ENCODE assay signal across 14 mouse cellular contexts in genomic region chr17:6931625-6932024, GRCm38 (mm10). TPM values are rescaled to one million over a fixed set of nuclear protein-coding genes. Genes with fewer than 3 reads are reported as not detected.
DNase-seq lines count a peak whose midpoint lies in the region; ATAC-seq and TF ChIP-seq lines count a peak whose summit lies in the region.
"Not testable (repeated sequence)": the region's sequence is repeated elsewhere in the genome, so short reads cannot be mapped to it uniquely, and the experiment has no call there.
"Had no signal": no experiment of that assay in that cellular context is flagged by ENCODE, and none has a peak within 500 bp of the region (broad histone marks: within the 10 kb centered on the region; RNA-seq: fewer than 3 reads in every experiment).

No protein-coding gene starts in this region.

- peak; percentile 1 for DNase-seq in 416B (ENCODE audit: low read depth)
- peak; percentile 14 for DNase-seq in brain, adult 2 months (ENCODE audit: low read depth, low spot score)
- DNase-seq in brain, embryonic 14.5 days (ENCODE audit: low read depth) = peak; percentile 17
- peak; percentile 3 for DNase-seq in forebrain, postnatal 0 days
- DNase-seq in midbrain, embryonic 14.5 days = peak; percentile 18

- WGBS in forebrain, postnatal 0 days = 81% methylated on average over 6 of the region's 7 CpGs
- 67% methylated on average over 6 of the region's 7 CpGs for WGBS in intestine, embryonic 16.5 days
- WGBS in intestine, postnatal 0 days = 46% methylated on average over 6 of the region's 7 CpGs
- 77% methylated on average over 6 of the region's 7 CpGs for WGBS in midbrain, embryonic 14.5 days

- H3K9me3 ChIP-seq in forebrain, postnatal 0 days (ENCODE audit: low read length); intestine, embryonic 16.5 days (ENCODE audit: control insufficient read depth, low read length); intestine, postnatal 0 days (ENCODE audit: control insufficient read depth); midbrain, embryonic 14.5 days (ENCODE audit: control insufficient read depth, low read length): not testable (repeated sequence)

- not testable (repeated sequence) for H3K27me3 ChIP-seq in forebrain, postnatal 0 days (ENCODE audit: insufficient read depth, low read length); intestine, embryonic 16.5 days (replicated peaks; ENCODE audit: control insufficient read depth, insufficient read depth, low read length); intestine, postnatal 0 days (replicated peaks; ENCODE audit: control insufficient read depth, insufficient read depth, low read length); midbrain, embryonic 14.5 days (ENCODE audit: control insufficient read depth, insufficient read depth, low read length)

- TF ChIP-seq CTCF in brain, embryonic 14.5 days (IDR thresholded peaks at IDR 0.05; ENCODE audit: borderline replicate concordance, extremely low read depth, insufficient read depth, insufficient read length); forebrain, postnatal 0 days (IDR thresholded peaks at IDR 0.05; ENCODE audit: low read depth); intestine, postnatal 0 days (IDR thresholded peaks at IDR 0.05; ENCODE audit: low read depth): not testable (repeated sequence)

- H3K4me2 ChIP-seq in forebrain, postnatal 0 days (ENCODE audit: low read depth); intestine, embryonic 16.5 days (ENCODE audit: low read depth, low read length); intestine, postnatal 0 days (replicated peaks; ENCODE audit: low read depth); midbrain, embryonic 14.5 days (ENCODE audit: low read length): not testable (repeated sequence)

- H3K4me1 ChIP-seq in forebrain, postnatal 0 days (ENCODE audit: insufficient read depth); intestine, embryonic 16.5 days (ENCODE audit: control insufficient read depth, insufficient read depth, low read length); intestine, postnatal 0 days (replicated peaks; ENCODE audit: control insufficient read depth, insufficient read depth, low read length); midbrain, embryonic 14.5 days (ENCODE audit: control insufficient read depth, insufficient read depth, low read length): not testable (repeated sequence)

- not testable (repeated sequence) for TF ChIP-seq POLR2A in brain, embryonic 14.5 days (IDR thresholded peaks at IDR 0.05; ENCODE audit: borderline replicate concordance, extremely low read depth, insufficient read depth, insufficient read length, poor library complexity, severe bottlenecking)

- H3K27ac ChIP-seq in forebrain, postnatal 0 days (ENCODE audit: low read depth, low read length); intestine, embryonic 16.5 days (ENCODE audit: low read length); intestine, postnatal 0 days (ENCODE audit: low read depth, low read length); midbrain, embryonic 14.5 days (replicated peaks; ENCODE audit: low read depth, low read length): not testable (repeated sequence)

- H3K4me3 ChIP-seq in forebrain, postnatal 0 days (ENCODE audit: low read depth, low read length); intestine, embryonic 16.5 days (ENCODE audit: low read length); intestine, postnatal 0 days (ENCODE audit: low read depth, low read length); midbrain, embryonic 14.5 days (replicated peaks; ENCODE audit: low read depth, low read length): not testable (repeated sequence)

- not testable (repeated sequence) for H3K9ac ChIP-seq in forebrain, postnatal 0 days; intestine, embryonic 16.5 days (ENCODE audit: low read depth, low read length); intestine, postnatal 0 days (ENCODE audit: low read depth, low read length); midbrain, embryonic 14.5 days (replicated peaks; ENCODE audit: low read length)

- H3K36me3 ChIP-seq in forebrain, postnatal 0 days (ENCODE audit: insufficient read depth); intestine, embryonic 16.5 days (ENCODE audit: control insufficient read depth, insufficient read depth, low read length); intestine, postnatal 0 days (ENCODE audit: control insufficient read depth, insufficient read depth); midbrain, embryonic 14.5 days (ENCODE audit: control insufficient read depth, insufficient read depth, low read length): not testable (repeated sequence)

- ATAC-seq in forebrain, postnatal 0 days = peak; percentile 42; the same call in 1 of the 2 replicates
- peak; percentile 65; the same call in 1 of the 2 replicates for ATAC-seq in intestine, embryonic 16.5 days
- peak; percentile 51; the same call in 1 of the 2 replicates for ATAC-seq in intestine, postnatal 0 days
- ATAC-seq in midbrain, embryonic 14.5 days (ENCODE audit: low FRiP score, low TSS enrichment) = not testable (repeated sequence)

RNA-seq across cellular contexts. Expression of gene Rsph3b, which starts 16.9 kb away (rescaled TPM):
- polyA plus RNA-seq in brain, embryonic 14.5 days (2012; rRNA removed) = 22.7 and 27.7 TPM in 2 replicates
- total RNA-seq in forebrain, postnatal 0 days (2014; rRNA removed) = 34.3 and 41.5 TPM in 2 replicates
- polyA plus RNA-seq in forebrain, postnatal 0 days (2015; fragmentation: Nextera tagmentation; extraction: Ambion mirVana) = 50.0 and 60.2 TPM in 2 replicates
- polyA plus RNA-seq in intestine, embryonic 16.5 days (2015; fragmentation: Nextera tagmentation; extraction: Ambion mirVana) = 47.5 and 47.9 TPM in 2 replicates
- 35.6 and 35.7 TPM in 2 replicates for polyA plus RNA-seq in intestine, postnatal 0 days (2015; fragmentation: Nextera tagmentation; extraction: Ambion mirVana)
- polyA plus RNA-seq in midbrain, embryonic 14.5 days (2014; fragmentation: Nextera tagmentation; extraction: Ambion mirVana) = 53.3 and 55.9 TPM in 2 replicates

RNA-seq across cellular contexts. Expression of gene Tagap1, which starts 29.3 kb away (rescaled TPM):
- 38.7 and 53.9 TPM in 2 replicates for polyA plus RNA-seq in brain, embryonic 14.5 days (2012; rRNA removed)
- 42.7 and 42.9 TPM in 2 replicates for total RNA-seq in forebrain, postnatal 0 days (2014; rRNA removed)
- 35.5 and 46.2 TPM in 2 replicates for polyA plus RNA-seq in forebrain, postnatal 0 days (2015; fragmentation: Nextera tagmentation; extraction: Ambion mirVana)
- polyA plus RNA-seq in intestine, embryonic 16.5 days (2015; fragmentation: Nextera tagmentation; extraction: Ambion mirVana) = 29.7 and 37.8 TPM in 2 replicates
- polyA plus RNA-seq in intestine, postnatal 0 days (2015; fragmentation: Nextera tagmentation; extraction: Ambion mirVana) = 12.4 and 12.6 TPM in 2 replicates
- 63.8 and 70.2 TPM in 2 replicates for polyA plus RNA-seq in midbrain, embryonic 14.5 days (2014; fragmentation: Nextera tagmentation; extraction: Ambion mirVana)

RNA-seq across cellular contexts. Expression of gene Rnaset2b, which starts 38.8 kb away (rescaled TPM):
- 57.3 and 59.0 TPM in 2 replicates for polyA plus RNA-seq in brain, embryonic 14.5 days (2012; rRNA removed)
- total RNA-seq in forebrain, postnatal 0 days (2014; rRNA removed) = 25.3 and 46.0 TPM in 2 replicates
- polyA plus RNA-seq in forebrain, postnatal 0 days (2015; fragmentation: Nextera tagmentation; extraction: Ambion mirVana) = 102 and 107 TPM in 2 replicates
- 265 and 286 TPM in 2 replicates for polyA plus RNA-seq in intestine, embryonic 16.5 days (2015; fragmentation: Nextera tagmentation; extraction: Ambion mirVana)
- polyA plus RNA-seq in intestine, postnatal 0 days (2015; fragmentation: Nextera tagmentation; extraction: Ambion mirVana) = 315 and 316 TPM in 2 replicates
- polyA plus RNA-seq in midbrain, embryonic 14.5 days (2014; fragmentation: Nextera tagmentation; extraction: Ambion mirVana) = 62.1 and 64.3 TPM in 2 replicates

RNA-seq across cellular contexts. Expression of gene Gm49721, which starts 47.1 kb away (rescaled TPM):
- polyA plus RNA-seq in brain, embryonic 14.5 days (2012; rRNA removed) = 0.48 and 1.1 TPM in 2 replicates
- 0.19 and 2.7 TPM in 2 replicates for total RNA-seq in forebrain, postnatal 0 days (2014; rRNA removed)
- 0.13 and 0.44 TPM in 2 replicates for polyA plus RNA-seq in forebrain, postnatal 0 days (2015; fragmentation: Nextera tagmentation; extraction: Ambion mirVana)
- not detected in 2 replicates for polyA plus RNA-seq in intestine, embryonic 16.5 days (2015; fragmentation: Nextera tagmentation; extraction: Ambion mirVana)
- 0.09 and 0.13 TPM in 2 replicates for polyA plus RNA-seq in intestine, postnatal 0 days (2015; fragmentation: Nextera tagmentation; extraction: Ambion mirVana)
- polyA plus RNA-seq in midbrain, embryonic 14.5 days (2014; fragmentation: Nextera tagmentation; extraction: Ambion mirVana) = 0.31 TPM in 1 of 2 replicates, not detected in the other
- total RNA-seq: adrenal gland, adult 18-20 months; adrenal gland, postnatal 14 days; CH12.LX; MEL had no signal
- polyA plus RNA-seq: C2C12, G1E, Patski had no signal
